Mouse (Mus musculus) cerebellum, adult 2 months (tissue): ENCODE measurements around the gene 1110008L16Rik.

Experiments
- CTCF ChIP-seq: fragments of 200-500 bp; IDR thresholded peaks from 2 replicates; pipeline ENCODE4 v1.5.1; 2011; ENCODE audit warnings: low read depth, mild to moderate bottlenecking, control low read depth, low read length, moderate library complexity, borderline replicate concordance; ENCODE audit not compliant: insufficient read depth
- POLR2A ChIP-seq: fragments of 200-500 bp; IDR thresholded peaks from 2 replicates; pipeline ENCODE4 v1.6.1; 2011; ENCODE audit warnings: low read length, control low read depth, borderline replicate concordance; ENCODE audit not compliant: insufficient read depth

DNA sequence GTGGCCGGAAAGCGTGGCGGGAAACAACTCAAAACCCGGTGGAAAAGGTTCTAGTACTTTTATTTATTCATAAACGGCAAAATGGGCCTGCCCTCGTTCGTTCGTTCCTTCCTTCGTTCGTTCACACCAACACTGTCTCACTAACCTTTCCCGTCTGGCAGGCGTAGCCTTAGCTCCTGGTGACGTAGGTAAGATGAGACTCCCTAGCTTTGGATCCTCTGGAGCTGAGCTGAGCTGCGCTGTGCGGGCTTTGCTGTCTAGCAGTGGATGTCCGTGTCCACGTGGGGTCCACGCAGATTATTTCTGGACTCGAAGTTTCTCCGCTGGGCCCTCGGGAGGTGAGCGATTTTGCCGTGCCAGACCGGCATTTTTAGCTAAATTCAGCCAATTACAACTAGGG lies 120.8 kb downstream of the 1110008L16Rik start:
- TF ChIP-seq CTCF (no peak), POLR2A (no peak)
